Mouse (Mus musculus) midbrain, embryonic 13.5 days (tissue): ENCODE data around the gene Arl1. TPM values are rescaled to one million over a fixed set of nuclear protein-coding genes. Genes with fewer than 3 reads are reported as not detected.

Experiments
- ATAC-seq: fragments of 200-750 bp; cut with Nextera tagmentation; 2 replicates; pipeline ENCODE4 v1.8.0; 2017; ENCODE audit warnings: mild to moderate bottlenecking, moderate TSS enrichment, moderate library complexity
- H3K27ac ChIP-seq: fragments of 300-500 bp; sonication (generic); 2 replicates; pipeline ENCODE4 v1.5.1; 2015; ENCODE audit warnings: inconsistent platforms, mild to moderate bottlenecking, moderate library complexity
- H3K27me3 ChIP-seq: fragments of 300-500 bp; sonication (generic); 2 replicates; pipeline ENCODE4 v1.6.1; 2015; ENCODE audit warnings: mild to moderate bottlenecking, inconsistent platforms
- H3K36me3 ChIP-seq: fragments of 300-500 bp; sonication (generic); 2 replicates; pipeline ENCODE4 v1.6.1; 2015; ENCODE audit warnings: mild to moderate bottlenecking, inconsistent platforms
- H3K4me1 ChIP-seq: fragments of 300-500 bp; sonication (generic); replicated peaks from 2 replicates; pipeline ENCODE4 v1.6.1; 2015; ENCODE audit warnings: inconsistent platforms
- H3K4me2 ChIP-seq: fragments of 300-500 bp; sonication (generic); replicated peaks from 2 replicates; pipeline ENCODE4 v1.6.1; 2015; ENCODE audit warnings: moderate library complexity, mild to moderate bottlenecking, inconsistent platforms
- H3K4me3 ChIP-seq: fragments of 300-500 bp; sonication (generic); replicated peaks from 2 replicates; pipeline ENCODE4 v1.5.1; 2015; ENCODE audit warnings: mild to moderate bottlenecking, inconsistent platforms
- H3K9ac ChIP-seq: fragments of 300-500 bp; sonication (generic); replicated peaks from 2 replicates; pipeline ENCODE4 v1.6.1; 2015; ENCODE audit warnings: mild to moderate bottlenecking, inconsistent platforms
- H3K9me3 ChIP-seq: fragments of 300-500 bp; sonication (generic); 2 replicates; pipeline ENCODE4 v1.6.1; 2016; ENCODE audit warnings: mild to moderate bottlenecking, inconsistent platforms
- WGBS: fragments of 180-500 bp; shearing (Covaris S2); methylation state at CpG from one replicate; pipeline ENCODE4 v1.1.7; 2015; 5-methylcytosine and 5-hydroxymethylcytosine counted together
- polyA plus RNA-seq: library from polyadenylated mRNA; unstranded; fragments of >200 nt; fragmentation: Nextera tagmentation; extraction: Ambion mirVana; gene quantifications from 2 replicates; pipeline ENCODE4 v1.2.1, GENCODE M21; 2015

Arl1 gene
- polyA plus RNA-seq, result 135 and 150 TPM in 2 replicates

- H3K27ac ChIP-seq, result peak within 1 kb of the TSS; percentile 41
- peaks cover 6% of the 10 kb centered on the region for H3K27me3 ChIP-seq
- H3K9ac ChIP-seq, result peak within 1 kb of the TSS; percentile 95
- H3K4me1 ChIP-seq, result peaks cover 18% of the 10 kb centered on the region
- peak within 1 kb of the TSS; percentile 99 for H3K4me3 ChIP-seq
- peak; percentile 97 for ATAC-seq
- no peaks in the 10 kb centered on the region for H3K9me3 ChIP-seq
- H3K4me2 ChIP-seq, result peak within 1 kb of the TSS; percentile 92
- WGBS, result under 1% methylated on average over 65 of the region's 65 CpGs
- H3K36me3 ChIP-seq, result no peaks in the 10 kb centered on the region
These were observed at the start of gene Arl1 for GRCm38 (mm10) chr10:88730571-88731495. Gene Arl1, plus strand, starts transcription at chr10:88730858.

- Histone ChIP-seq H3K36me3 (no peaks in the 10 kb centered on the region), H3K9me3 (no peaks in the 10 kb centered on the region), H3K27me3 (no peaks in the 10 kb centered on the region), H3K4me1 (no peaks in the 10 kb centered on the region), H3K9ac (no peak overlapping the region), H3K4me3 (no peak overlapping the region), H3K27ac (no peak overlapping the region), H3K4me2 (no peak overlapping the region)
- ATAC-seq, result no peak
- WGBS, result 83% methylated on average over 4 of the region's 4 CpGs
These were observed 47.6 kb upstream of the Arl1 start for GRCm38 (mm10) chr10:88682904-88683563.

GRCm38 (mm10) chr10:88684925-88685324 lies 45.7 kb upstream of the Arl1 start, which contains the start of gene Spic:
Gene Spic, minus strand, starts transcription at chr10:88685015.
- ATAC-seq, result no peak
- Histone ChIP-seq H3K9ac (no peak within 1 kb of the TSS), H3K9me3 (no peaks in the 10 kb centered on the region), H3K4me3 (no peak within 1 kb of the TSS), H3K4me1 (no peaks in the 10 kb centered on the region), H3K27me3 (no peaks in the 10 kb centered on the region), H3K36me3 (no peaks in the 10 kb centered on the region), H3K27ac (no peak within 1 kb of the TSS), H3K4me2 (no peak within 1 kb of the TSS)
- WGBS, result 72% methylated on average over 5 of the region's 5 CpGs

- no peaks in the 10 kb centered on the region for H3K4me1 ChIP-seq
- H3K9ac ChIP-seq, result no peak overlapping the region
- H3K27me3 ChIP-seq, result no peaks in the 10 kb centered on the region
- H3K36me3 ChIP-seq, result no peaks in the 10 kb centered on the region
- no peak overlapping the region for H3K4me2 ChIP-seq
- no peak for ATAC-seq
- no peak overlapping the region for H3K27ac ChIP-seq
- H3K9me3 ChIP-seq, result no peaks in the 10 kb centered on the region; the same call in 1 of the 2 replicates
- 73% methylated on average over 6 of the region's 6 CpGs for WGBS
- H3K4me3 ChIP-seq, result no peak overlapping the region
These were observed 29.7 kb upstream of the Arl1 start for GRCm38 (mm10) chr10:88700938-88701337.

- no peaks in the 10 kb centered on the region for H3K4me1 ChIP-seq
- no peak overlapping the region for H3K4me2 ChIP-seq
- H3K4me3 ChIP-seq, result no peak overlapping the region
- no peak overlapping the region for H3K27ac ChIP-seq
- no peaks in the 10 kb centered on the region; the same call in 1 of the 2 replicates for H3K9me3 ChIP-seq
- no peak overlapping the region for H3K9ac ChIP-seq
- H3K36me3 ChIP-seq, result no peaks in the 10 kb centered on the region
- ATAC-seq, result no peak
- H3K27me3 ChIP-seq, result no peaks in the 10 kb centered on the region
- 64% methylated on average over 10 of the region's 10 CpGs for WGBS
These were observed 21.8 kb upstream of the Arl1 start for GRCm38 (mm10) chr10:88708671-88709523.

- Histone ChIP-seq H3K36me3 (no peaks in the 10 kb centered on the region), H3K27me3 (no peaks in the 10 kb centered on the region), H3K4me1 (no peaks in the 10 kb centered on the region), H3K27ac (no peak overlapping the region), H3K9ac (no peak overlapping the region), H3K4me2 (no peak overlapping the region), H3K9me3 (no peaks in the 10 kb centered on the region), H3K4me3 (no peak overlapping the region)
- no peak for ATAC-seq
- WGBS, result 87% methylated on average over 6 of the region's 6 CpGs
These were observed 18.3 kb upstream of the Arl1 start for GRCm38 (mm10) chr10:88712359-88712758.

GRCm38 (mm10) chr10:88714744-88715143 lies 15.9 kb upstream of the Arl1 start:
- H3K9me3 ChIP-seq, result no peaks in the 10 kb centered on the region
- H3K9ac ChIP-seq, result no peak overlapping the region
- 93% methylated on average over 4 of the region's 4 CpGs for WGBS
- no peak overlapping the region for H3K27ac ChIP-seq
- no peak overlapping the region for H3K4me2 ChIP-seq
- H3K4me3 ChIP-seq, result no peak overlapping the region
- no peaks in the 10 kb centered on the region for H3K36me3 ChIP-seq
- no peak for ATAC-seq
- H3K27me3 ChIP-seq, result no peaks in the 10 kb centered on the region
- H3K4me1 ChIP-seq, result no peaks in the 10 kb centered on the region

GRCm38 (mm10) chr10:88715621-88716020 lies 15.0 kb upstream of the Arl1 start:
- no peak for ATAC-seq
- no peaks in the 10 kb centered on the region for H3K4me1 ChIP-seq

GRCm38 (mm10) chr10:88716986-88717755 lies 13.5 kb upstream of the Arl1 start:
- WGBS, result 59% methylated on average over 13 of the region's 13 CpGs
- Histone ChIP-seq H3K9ac (no peak overlapping the region), H3K4me2 (no peak overlapping the region), H3K27me3 (no peaks in the 10 kb centered on the region), H3K9me3 (no peaks in the 10 kb centered on the region), H3K4me1 (no peaks in the 10 kb centered on the region), H3K4me3 (no peak overlapping the region), H3K36me3 (no peaks in the 10 kb centered on the region), H3K27ac (no peak overlapping the region)
- no peak for ATAC-seq

More at GRCm38 (mm10) chr10:88715621-88716020, 15.0 kb upstream of the Arl1 start:
- H3K9me3 ChIP-seq, result no peaks in the 10 kb centered on the region
- H3K4me3 ChIP-seq, result no peak overlapping the region
- H3K27me3 ChIP-seq, result no peaks in the 10 kb centered on the region
- no peaks in the 10 kb centered on the region for H3K36me3 ChIP-seq
- H3K27ac ChIP-seq, result no peak overlapping the region
- no peak overlapping the region for H3K4me2 ChIP-seq
- no peak overlapping the region for H3K9ac ChIP-seq
- 85% methylated on average over 6 of the region's 6 CpGs for WGBS

- Histone ChIP-seq H3K9ac (no peak overlapping the region), H3K36me3 (no peaks in the 10 kb centered on the region), H3K4me3 (no peak overlapping the region), H3K27me3 (no peaks in the 10 kb centered on the region), H3K27ac (no peak overlapping the region), H3K4me2 (no peak overlapping the region), H3K9me3 (no peaks in the 10 kb centered on the region), H3K4me1 (no peaks in the 10 kb centered on the region)
- WGBS, result 40% methylated on average over 2 of the region's 2 CpGs
- no peak for ATAC-seq
These were observed 13.0 kb upstream of the Arl1 start for GRCm38 (mm10) chr10:88717756-88718025.

GRCm38 (mm10) chr10:88719618-88720017 lies 11.0 kb upstream of the Arl1 start:
- no peak overlapping the region for H3K27ac ChIP-seq
- ATAC-seq, result no peak
- H3K4me1 ChIP-seq, result no peaks in the 10 kb centered on the region
- no peak overlapping the region for H3K4me3 ChIP-seq
- H3K27me3 ChIP-seq, result 0 out of 2 replicates have a peak, but pooled peaks cover 3% of the 10 kb centered on the region
- WGBS, result 79% methylated on average over 1 of the region's 1 CpGs
- no peak overlapping the region for H3K9ac ChIP-seq
- H3K36me3 ChIP-seq, result no peaks in the 10 kb centered on the region
- H3K4me2 ChIP-seq, result no peak overlapping the region
- H3K9me3 ChIP-seq, result no peaks in the 10 kb centered on the region
